Mouse (Mus musculus) liver, postnatal 0 days (tissue): ENCODE results near the gene 4933427D14Rik. TPM values are rescaled to one million over a fixed set of nuclear protein-coding genes. Genes with fewer than 3 reads are reported as not detected.

Experiments used
- ATAC-seq: fragments of 200-750 bp; cut with Nextera tagmentation; 2 replicates; pipeline ENCODE4 v1.8.0; 2017; ENCODE audit warnings: mild to moderate bottlenecking, moderate library complexity
- DNase-seq: peaks from one replicate; pipeline ENCODE4 v3.0.0-alpha.2; 2016
- H3K27ac ChIP-seq: fragments of 300-500 bp; sonication (generic); 2 replicates; pipeline ENCODE4 v1.5.1; 2014; ENCODE audit warnings: antibody characterized with exemption, moderate library complexity, mild to moderate bottlenecking, low read depth
- H3K27me3 ChIP-seq: fragments of 300-500 bp; sonication (generic); 2 replicates; pipeline ENCODE4 v1.6.1; 2014; ENCODE audit warnings: low read length, control low read depth, mixed read lengths; ENCODE audit not compliant: insufficient read depth
- H3K36me3 ChIP-seq: fragments of 300-500 bp; sonication (generic); replicated peaks from 2 replicates; pipeline ENCODE4 v1.6.1; 2014; ENCODE audit warnings: mild to moderate bottlenecking, control low read depth, low read length, moderate library complexity, mixed read lengths; ENCODE audit not compliant: insufficient read depth
- H3K4me1 ChIP-seq: fragments of 300-500 bp; sonication (generic); 2 replicates; pipeline ENCODE4 v1.6.1; 2014; ENCODE audit warnings: antibody characterized with exemption, mild to moderate bottlenecking, control low read depth; ENCODE audit not compliant: insufficient read depth
- H3K4me2 ChIP-seq: fragments of 300-500 bp; sonication (generic); 2 replicates; pipeline ENCODE4 v1.6.1; 2014; ENCODE audit warnings: low read depth, mild to moderate bottlenecking, low read length, moderate library complexity, mixed read lengths
- H3K4me3 ChIP-seq: fragments of 300-500 bp; sonication (generic); 2 replicates; pipeline ENCODE4 v1.5.1; 2014; ENCODE audit warnings: low read depth, low read length
- H3K9ac ChIP-seq: fragments of 300-500 bp; sonication (generic); replicated peaks from 2 replicates; pipeline ENCODE4 v1.6.1; 2014; ENCODE audit warnings: mild to moderate bottlenecking, moderate library complexity
- H3K9me3 ChIP-seq: fragments of 300-500 bp; sonication (generic); 2 replicates; pipeline ENCODE4 v1.6.1; 2016; ENCODE audit warnings: mild to moderate bottlenecking, control low read depth, low read length, mixed read lengths
- CTCF ChIP-seq: sonication (generic); IDR thresholded peaks from 2 replicates; pipeline ENCODE4 v1.5.1; 2016; ENCODE audit warnings: antibody characterized with exemption, low read depth
- EP300 ChIP-seq: IDR thresholded peaks from 2 replicates; pipeline ENCODE4 v1.6.1; 2016; ENCODE audit warnings: antibody characterized with exemption, low read depth, mild to moderate bottlenecking
- WGBS: fragments of 180-500 bp; shearing (Covaris S2); extraction: QIAGEN DNeasy Blood & Tissue Kit; methylation state at CpG from one replicate; pipeline ENCODE4 v1.1.7; 2014; ENCODE audit not compliant: insufficient replicate concordance; 5-methylcytosine and 5-hydroxymethylcytosine counted together
- polyA plus RNA-seq: library from polyadenylated mRNA; unstranded; fragments of >200 nt; fragmentation: Nextera tagmentation; extraction: Ambion mirVana; gene quantifications from 2 replicates; pipeline ENCODE4 v1.2.1, GENCODE M21; 2015

Gene 4933427D14Rik
- 1.7 and 1.8 TPM in 2 replicates for polyA plus RNA-seq

DNA sequence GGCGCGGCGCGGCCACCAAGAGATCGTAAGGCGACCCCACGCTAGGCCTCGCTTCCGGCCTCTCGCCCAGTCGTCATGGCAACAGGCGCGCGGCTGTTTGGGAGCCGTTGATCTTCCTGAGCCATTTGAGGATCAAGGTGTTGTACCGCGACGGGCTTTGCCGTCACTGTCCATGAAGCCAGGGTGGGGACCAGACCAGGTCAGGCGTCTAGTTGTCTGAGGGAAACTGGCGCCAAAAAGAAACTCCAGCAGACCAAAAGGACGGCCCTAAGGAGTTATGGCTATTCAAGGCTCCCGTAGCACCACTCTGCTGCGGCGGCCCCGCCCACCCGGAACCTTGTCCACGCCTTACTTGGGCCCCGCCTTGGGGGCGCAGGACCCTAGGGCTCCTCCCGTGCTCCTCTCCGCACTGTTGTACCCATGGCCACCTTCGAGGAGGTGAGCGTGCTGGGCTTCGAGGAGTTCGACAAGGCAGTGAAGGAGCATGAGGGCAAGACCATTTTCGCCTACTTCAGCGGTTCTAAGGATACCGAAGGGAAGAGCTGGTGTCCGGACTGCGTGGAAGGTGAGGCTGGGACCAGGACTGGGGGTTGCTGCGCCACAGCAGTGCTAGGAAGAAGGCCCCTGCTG lies at the start of gene 4933427D14Rik, which contains the start of gene Txndc17:
TSS of gene 4933427D14Rik (minus strand) at position 256 of the 630 bp plus-strand sequence.
TSS of gene Txndc17 (plus strand) at position 344 of the 630 bp plus-strand sequence.
- H3K4me2 ChIP-seq: peak within 1 kb of the TSS; percentile 94
- ATAC-seq (peak; percentile 92), DNase-seq (peak; percentile 88)
- TF ChIP-seq EP300 (no peak), CTCF (no peak)
- no peaks in the 10 kb centered on the region for H3K9me3 ChIP-seq
- H3K4me1 ChIP-seq: peaks cover 10% of the 10 kb centered on the region
- peak within 1 kb of the TSS; percentile 74 for H3K4me3 ChIP-seq
- peak within 1 kb of the TSS; percentile 58; the same call in 1 of the 2 replicates for H3K27ac ChIP-seq
- no peaks in the 10 kb centered on the region for H3K27me3 ChIP-seq
- under 1% methylated on average over 42 of the region's 42 CpGs for WGBS
- peak within 1 kb of the TSS; percentile 80 for H3K9ac ChIP-seq
- 0 out of 2 replicates have a peak, but pooled peaks cover 11% of the 10 kb centered on the region for H3K36me3 ChIP-seq

DNA sequence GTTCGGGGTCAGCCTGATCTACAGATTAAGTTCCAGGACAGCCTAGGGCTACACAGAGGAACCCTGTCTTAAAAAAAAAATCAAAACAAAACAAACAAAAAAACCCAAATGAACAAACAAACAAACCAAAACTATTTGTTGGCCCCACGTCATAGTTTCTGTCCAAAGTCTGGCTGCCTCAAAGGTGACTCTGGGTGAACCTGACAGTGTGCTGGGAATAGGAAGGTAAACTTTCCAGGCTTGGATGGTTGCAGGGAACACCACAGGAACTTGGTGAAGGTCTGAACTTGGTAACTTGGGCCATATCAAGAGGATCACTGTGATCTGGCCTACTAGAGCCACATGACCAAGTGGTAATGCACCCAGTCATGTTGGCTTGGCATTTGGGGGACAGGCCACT lies 49.2 kb upstream of the 4933427D14Rik start:
- H3K27ac ChIP-seq: no peak overlapping the region
- WGBS: 69% methylated on average over 2 of the region's 2 CpGs
- DNase-seq: no peak

DNA sequence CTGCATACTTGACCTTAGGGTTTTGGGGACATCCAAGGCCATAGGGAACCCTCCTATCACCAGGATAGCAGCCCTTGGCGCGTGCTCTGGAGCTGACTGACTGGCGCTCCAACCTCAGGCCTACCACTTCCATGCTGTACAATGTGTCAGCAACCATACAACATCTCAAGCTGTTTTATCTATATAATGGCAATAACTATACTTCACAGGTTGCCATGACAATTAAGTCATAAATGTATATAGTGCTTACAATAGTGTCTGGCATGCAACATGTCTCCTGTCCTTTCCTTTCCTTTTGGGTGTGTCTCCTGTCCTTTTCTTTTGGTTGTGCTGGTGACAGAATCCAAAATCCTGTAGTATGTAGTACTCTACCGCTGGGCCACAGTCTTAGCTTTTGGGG lies 48.4 kb upstream of the 4933427D14Rik start:
- Histone ChIP-seq H3K27ac (no peak overlapping the region), H3K9ac (no peak overlapping the region), H3K9me3 (no peaks in the 10 kb centered on the region), H3K27me3 (no peaks in the 10 kb centered on the region), H3K36me3 (no peaks in the 10 kb centered on the region), H3K4me2 (no peak overlapping the region), H3K4me1 (no peaks in the 10 kb centered on the region), H3K4me3 (no peak overlapping the region)
- no peak for DNase-seq
- 86% methylated on average over 4 of the region's 4 CpGs for WGBS
- TF ChIP-seq EP300: no peak
- TF ChIP-seq CTCF: no peak
- ATAC-seq: no peak

More for the DNA sequence above, 49.2 kb upstream of the 4933427D14Rik start:
- no peak for TF ChIP-seq EP300
- TF ChIP-seq CTCF: no peak
- no peaks in the 10 kb centered on the region for H3K27me3 ChIP-seq
- no peaks in the 10 kb centered on the region for H3K4me1 ChIP-seq
- no peak overlapping the region for H3K4me2 ChIP-seq
- 0 out of 2 replicates have a peak, but pooled peaks have one; percentile 35 for ATAC-seq
- no peak overlapping the region for H3K9ac ChIP-seq
- no peaks in the 10 kb centered on the region for H3K36me3 ChIP-seq
- H3K4me3 ChIP-seq: no peak overlapping the region
- no peaks in the 10 kb centered on the region for H3K9me3 ChIP-seq

DNA sequence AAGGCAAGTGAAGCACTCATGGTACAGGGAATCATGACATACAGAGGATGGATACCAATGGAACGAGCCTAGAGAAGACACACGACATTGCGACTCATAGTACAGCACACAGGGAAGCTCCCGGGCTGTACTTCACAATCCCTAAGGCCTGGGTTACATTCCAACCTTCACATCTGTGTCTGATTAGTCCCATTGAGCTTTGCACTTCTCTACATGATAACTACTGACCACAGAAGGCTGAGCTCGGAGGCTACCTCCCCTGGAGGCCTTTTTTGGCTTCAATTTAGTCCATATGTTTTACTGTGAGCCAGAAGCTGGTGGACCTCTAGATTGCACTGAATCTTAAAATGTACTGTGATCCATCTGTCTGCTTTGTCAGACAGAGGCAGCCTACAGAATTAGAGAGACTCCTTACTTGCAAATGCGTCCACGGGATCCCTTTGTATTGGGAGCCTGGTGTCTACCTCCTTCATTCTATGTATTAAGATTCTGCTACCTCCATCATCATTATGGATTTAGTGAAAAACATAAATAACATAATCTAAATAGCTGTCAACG lies 38.0 kb upstream of the 4933427D14Rik start:
- no peaks in the 10 kb centered on the region for H3K4me1 ChIP-seq
- DNase-seq (no peak), ATAC-seq (no peak)
- H3K36me3 ChIP-seq: no peaks in the 10 kb centered on the region
- 79% methylated on average over 8 of the region's 8 CpGs for WGBS
- H3K4me2 ChIP-seq: no peak overlapping the region
- H3K27ac ChIP-seq: no peak overlapping the region
- H3K9ac ChIP-seq: no peak overlapping the region
- H3K9me3 ChIP-seq: no peaks in the 10 kb centered on the region
- no peak for TF ChIP-seq CTCF
- no peak for TF ChIP-seq EP300
- H3K27me3 ChIP-seq: no peaks in the 10 kb centered on the region
- no peak overlapping the region for H3K4me3 ChIP-seq

DNA sequence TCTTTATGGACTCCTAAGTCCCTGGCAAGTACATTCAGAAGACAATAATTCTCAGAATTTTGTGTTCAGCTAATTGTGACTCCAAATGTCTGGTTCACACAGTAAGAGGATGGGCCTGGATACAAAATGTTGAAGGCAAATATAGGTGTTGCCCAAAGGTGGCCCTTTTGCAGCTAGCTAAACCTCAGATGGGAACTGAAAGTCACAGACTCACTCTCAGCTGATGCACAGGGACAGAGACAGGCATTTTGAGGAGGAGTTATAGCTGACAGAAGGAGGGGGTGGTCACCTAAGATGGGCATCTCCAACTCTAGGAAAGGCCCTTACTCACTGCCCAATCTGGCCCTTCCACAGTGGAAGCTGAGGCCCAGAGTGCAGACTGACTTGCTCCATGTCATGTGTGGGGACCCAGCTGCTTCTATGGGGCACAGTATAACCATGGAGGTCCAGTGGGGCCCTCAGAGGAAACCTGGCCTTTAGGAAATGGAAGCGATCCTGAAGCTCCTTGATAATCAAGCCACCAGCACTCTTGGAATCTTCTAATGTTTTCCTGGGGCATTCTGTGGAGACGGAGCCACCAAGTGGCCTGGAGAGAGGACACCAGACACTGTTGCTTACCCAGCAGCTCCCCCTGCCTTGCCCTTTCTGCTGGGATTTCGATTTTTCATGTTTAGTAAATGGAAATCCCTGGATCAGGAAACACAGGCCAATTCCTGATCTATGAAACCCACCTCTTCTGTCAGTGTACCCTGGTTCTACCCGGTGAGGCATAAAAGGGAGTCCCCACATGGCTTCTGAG lies 33.0 kb upstream of the 4933427D14Rik start:
- Histone ChIP-seq H3K4me2 (no peak overlapping the region), H3K9me3 (no peaks in the 10 kb centered on the region), H3K27ac (no peak overlapping the region), H3K4me1 (no peaks in the 10 kb centered on the region), H3K27me3 (no peaks in the 10 kb centered on the region), H3K4me3 (no peak overlapping the region), H3K9ac (no peak overlapping the region), H3K36me3 (no peaks in the 10 kb centered on the region)
- 61% methylated on average over 4 of the region's 4 CpGs for WGBS
- no peak for ATAC-seq
- TF ChIP-seq CTCF: no peak
- no peak for TF ChIP-seq EP300
- no peak for DNase-seq

DNA sequence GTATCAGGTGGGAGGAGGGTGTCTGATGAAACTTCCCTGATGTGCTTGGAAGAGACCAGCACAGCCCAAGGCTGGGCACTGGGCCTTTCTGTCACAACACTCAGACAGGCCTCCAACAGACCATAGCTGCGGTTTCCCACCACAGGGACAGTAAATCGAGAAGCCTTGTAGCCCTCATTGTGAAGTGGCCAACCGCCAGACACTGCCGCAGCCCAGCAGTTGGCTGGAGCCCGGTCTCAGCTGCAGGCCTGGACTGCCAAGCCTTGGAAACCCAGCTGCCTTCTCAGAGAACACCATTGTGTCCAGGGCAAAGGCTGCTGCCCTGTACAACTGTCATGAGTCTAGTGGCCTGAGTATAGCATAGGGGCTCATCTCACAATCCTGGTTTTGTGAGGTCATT lies 26.8 kb upstream of the 4933427D14Rik start:
- H3K4me1 ChIP-seq: no peaks in the 10 kb centered on the region
- DNase-seq: no peak
- no peaks in the 10 kb centered on the region for H3K9me3 ChIP-seq
- no peak overlapping the region for H3K4me3 ChIP-seq
- H3K36me3 ChIP-seq: no peaks in the 10 kb centered on the region
- no peak for TF ChIP-seq EP300
- TF ChIP-seq CTCF: no peak
- no peak for ATAC-seq
- no peak overlapping the region for H3K9ac ChIP-seq
- 60% methylated on average over 5 of the region's 5 CpGs for WGBS
- H3K27me3 ChIP-seq: 0 out of 2 replicates have a peak, but pooled peaks cover 4% of the 10 kb centered on the region
- no peak overlapping the region for H3K4me2 ChIP-seq
- H3K27ac ChIP-seq: no peak overlapping the region
